Mouse (Mus musculus): ENCODE data around the gene Tbcb. TPM values are rescaled to one million over a fixed set of nuclear protein-coding genes. Genes with fewer than 3 reads are reported as not detected.

Tbcb gene
- polyA plus RNA-seq, 1 experiment = 90.0 TPM

- no peaks in the 10 kb centered on the region for H3K9me3 ChIP-seq (replicated peaks; ENCODE audit: control insufficient read depth, insufficient read depth, low read length, poor library complexity, severe bottlenecking)
- H3K4me1 ChIP-seq (ENCODE audit: control insufficient read depth, insufficient read depth, low read length) = peaks cover 3% of the 10 kb centered on the region
- peak overlapping the region; percentile 42 for H3K4me3 ChIP-seq (ENCODE audit: low read depth, low read length)
- peaks cover 14% of the 10 kb centered on the region for H3K36me3 ChIP-seq (ENCODE audit: control insufficient read depth, insufficient read depth, low read length, poor library complexity, severe bottlenecking)
- H3K9ac ChIP-seq (ENCODE audit: low read depth, poor library complexity, severe bottlenecking) = peak overlapping the region; percentile 83
- H3K27ac ChIP-seq (ENCODE audit: insufficient read depth, low read length) = peak overlapping the region; percentile 95
- TF ChIP-seq EP300 (IDR thresholded peaks at IDR 0.05; ENCODE audit: insufficient read depth, low read depth, low read length) (no peak), POLR2A (IDR thresholded peaks at IDR 0.05; ENCODE audit: insufficient read depth, low read length) (no peak), CTCF (IDR thresholded peaks at IDR 0.05; ENCODE audit: low read depth, low read length) (no peak)
- no peaks in the 10 kb centered on the region for H3K27me3 ChIP-seq (ENCODE audit: control insufficient read depth, insufficient read depth, low read length, poor library complexity, severe bottlenecking)
These were observed 36.6 kb downstream of the Tbcb start for GRCm38 (mm10) chr7:30195461-30195860.

GRCm38 (mm10) chr7:30194884-30195283 is 37.2 kb downstream of the Tbcb start:
- H3K36me3 ChIP-seq (ENCODE audit: control insufficient read depth, insufficient read depth, low read length, poor library complexity, severe bottlenecking) = peaks cover 18% of the 10 kb centered on the region
- H3K9me3 ChIP-seq (replicated peaks; ENCODE audit: control insufficient read depth, insufficient read depth, low read length, poor library complexity, severe bottlenecking) = no peaks in the 10 kb centered on the region

GRCm38 (mm10) chr7:30194101-30194831 is 37.8 kb downstream of the Tbcb start:
- TF ChIP-seq EP300 (IDR thresholded peaks at IDR 0.05; ENCODE audit: insufficient read depth, low read depth, low read length) (no peak), CTCF (IDR thresholded peaks at IDR 0.05; ENCODE audit: low read depth, low read length) (no peak), POLR2A (IDR thresholded peaks at IDR 0.05; ENCODE audit: insufficient read depth, low read length) (no peak)
- Histone ChIP-seq H3K36me3 (ENCODE audit: control insufficient read depth, insufficient read depth, low read length, poor library complexity, severe bottlenecking) (peaks cover 22% of the 10 kb centered on the region), H3K9ac (ENCODE audit: low read depth, poor library complexity, severe bottlenecking) (peak overlapping the region; percentile 83), H3K27ac (ENCODE audit: insufficient read depth, low read length) (peak overlapping the region; percentile 80), H3K4me1 (ENCODE audit: control insufficient read depth, insufficient read depth, low read length) (peaks cover 3% of the 10 kb centered on the region), H3K4me3 (ENCODE audit: low read depth, low read length) (peak overlapping the region; percentile 93), H3K9me3 (replicated peaks; ENCODE audit: control insufficient read depth, insufficient read depth, low read length, poor library complexity, severe bottlenecking) (no peaks in the 10 kb centered on the region), H3K27me3 (ENCODE audit: control insufficient read depth, insufficient read depth, low read length, poor library complexity, severe bottlenecking) (no peaks in the 10 kb centered on the region)

More at GRCm38 (mm10) chr7:30194884-30195283, 37.2 kb downstream of the Tbcb start:
- Histone ChIP-seq H3K27ac (ENCODE audit: insufficient read depth, low read length) (peak overlapping the region; percentile 95), H3K9ac (ENCODE audit: low read depth, poor library complexity, severe bottlenecking) (peak overlapping the region; percentile 83), H3K4me1 (ENCODE audit: control insufficient read depth, insufficient read depth, low read length) (peaks cover 3% of the 10 kb centered on the region), H3K4me3 (ENCODE audit: low read depth, low read length) (peak overlapping the region; percentile 93), H3K27me3 (ENCODE audit: control insufficient read depth, insufficient read depth, low read length, poor library complexity, severe bottlenecking) (no peaks in the 10 kb centered on the region)
- TF ChIP-seq POLR2A (IDR thresholded peaks at IDR 0.05; ENCODE audit: insufficient read depth, low read length) (peak; percentile 41), EP300 (IDR thresholded peaks at IDR 0.05; ENCODE audit: insufficient read depth, low read depth, low read length) (peak; percentile 61; the same call in 1 of the 2 replicates), CTCF (IDR thresholded peaks at IDR 0.05; ENCODE audit: low read depth, low read length) (no peak)

GRCm38 (mm10) chr7:30193581-30194100 is 38.4 kb downstream of the Tbcb start:
- Histone ChIP-seq H3K4me3 (ENCODE audit: low read depth, low read length) (peak overlapping the region; percentile 93), H3K9me3 (replicated peaks; ENCODE audit: control insufficient read depth, insufficient read depth, low read length, poor library complexity, severe bottlenecking) (no peaks in the 10 kb centered on the region), H3K9ac (ENCODE audit: low read depth, poor library complexity, severe bottlenecking) (peak overlapping the region; percentile 83), H3K4me1 (ENCODE audit: control insufficient read depth, insufficient read depth, low read length) (peaks cover 3% of the 10 kb centered on the region), H3K36me3 (ENCODE audit: control insufficient read depth, insufficient read depth, low read length, poor library complexity, severe bottlenecking) (peaks cover 28% of the 10 kb centered on the region), H3K27ac (ENCODE audit: insufficient read depth, low read length) (peak overlapping the region; percentile 91), H3K27me3 (ENCODE audit: control insufficient read depth, insufficient read depth, low read length, poor library complexity, severe bottlenecking) (no peaks in the 10 kb centered on the region)
- TF ChIP-seq CTCF (IDR thresholded peaks at IDR 0.05; ENCODE audit: low read depth, low read length) = no peak
- 0 out of 2 replicates have a peak, but pooled peaks have one; percentile 36 for TF ChIP-seq EP300 (IDR thresholded peaks at IDR 0.05; ENCODE audit: insufficient read depth, low read depth, low read length)
- peak; percentile 43 for TF ChIP-seq POLR2A (IDR thresholded peaks at IDR 0.05; ENCODE audit: insufficient read depth, low read length)

GRCm38 (mm10) chr7:30193013-30193412 is 39.1 kb downstream of the Tbcb start:
- Histone ChIP-seq H3K27ac (ENCODE audit: insufficient read depth, low read length) (peak overlapping the region; percentile 91), H3K27me3 (ENCODE audit: control insufficient read depth, insufficient read depth, low read length, poor library complexity, severe bottlenecking) (no peaks in the 10 kb centered on the region), H3K36me3 (ENCODE audit: control insufficient read depth, insufficient read depth, low read length, poor library complexity, severe bottlenecking) (peaks cover 31% of the 10 kb centered on the region), H3K9me3 (replicated peaks; ENCODE audit: control insufficient read depth, insufficient read depth, low read length, poor library complexity, severe bottlenecking) (no peaks in the 10 kb centered on the region), H3K9ac (ENCODE audit: low read depth, poor library complexity, severe bottlenecking) (peak overlapping the region; percentile 83), H3K4me3 (ENCODE audit: low read depth, low read length) (peak overlapping the region; percentile 73), H3K4me1 (ENCODE audit: control insufficient read depth, insufficient read depth, low read length) (peaks cover 5% of the 10 kb centered on the region)
- peak; percentile 54 for TF ChIP-seq POLR2A (IDR thresholded peaks at IDR 0.05; ENCODE audit: insufficient read depth, low read length)
- no peak for TF ChIP-seq EP300 (IDR thresholded peaks at IDR 0.05; ENCODE audit: insufficient read depth, low read depth, low read length)

- H3K27ac ChIP-seq (ENCODE audit: insufficient read depth, low read length) = no peak overlapping the region
- peak overlapping the region; percentile 60 for H3K9ac ChIP-seq (ENCODE audit: low read depth, poor library complexity, severe bottlenecking)
- peak overlapping the region; percentile 73 for H3K4me3 ChIP-seq (ENCODE audit: low read depth, low read length)
- H3K4me1 ChIP-seq (ENCODE audit: control insufficient read depth, insufficient read depth, low read length) = peaks cover 3% of the 10 kb centered on the region
- no peaks in the 10 kb centered on the region for H3K27me3 ChIP-seq (ENCODE audit: control insufficient read depth, insufficient read depth, low read length, poor library complexity, severe bottlenecking)
- TF ChIP-seq POLR2A (IDR thresholded peaks at IDR 0.05; ENCODE audit: insufficient read depth, low read length) (no peak), CTCF (IDR thresholded peaks at IDR 0.05; ENCODE audit: low read depth, low read length) (no peak), EP300 (IDR thresholded peaks at IDR 0.05; ENCODE audit: insufficient read depth, low read depth, low read length) (no peak)
- peaks cover 39% of the 10 kb centered on the region for H3K36me3 ChIP-seq (ENCODE audit: control insufficient read depth, insufficient read depth, low read length, poor library complexity, severe bottlenecking)
- no peaks in the 10 kb centered on the region for H3K9me3 ChIP-seq (replicated peaks; ENCODE audit: control insufficient read depth, insufficient read depth, low read length, poor library complexity, severe bottlenecking)
These were observed 40.0 kb downstream of the Tbcb start for GRCm38 (mm10) chr7:30192088-30192487.

Measured in ES-Bruce4 (cell line).